Mouse (Mus musculus): ENCODE measurements around the gene Ly6g5b.

- TF ChIP-seq CTCF (conservative IDR thresholded peaks at IDR 0.05; ENCODE audit: insufficient read depth, insufficient read length, low read depth, low read length) (no peak), POLR2A (IDR thresholded peaks at IDR 0.05; ENCODE audit: low read depth, low read length) (no peak)
Measured at GRCm38 (mm10) chr17:35159638-35160037, 44.4 kb upstream of the Ly6g5b start.

Data from kidney, adult 2 months (tissue).